Mouse (Mus musculus) forebrain, postnatal 0 days (tissue): Measurements from ENCODE around the gene Rilpl1. TPM values are rescaled to one million over a fixed set of nuclear protein-coding genes. Genes with fewer than 3 reads are reported as not detected.

Source experiments
- ATAC-seq: fragments of 200-750 bp; cut with Nextera tagmentation; 2 replicates; pipeline ENCODE4 v1.8.0; 2017; ENCODE audit warnings: mild to moderate bottlenecking, moderate library complexity
- DNase-seq: peaks from one replicate; pipeline ENCODE4 v3.0.0-alpha.2; 2015
- H3K27ac ChIP-seq: fragments of 300-500 bp; sonication (generic); 2 replicates; pipeline ENCODE4 v1.5.1; 2014; ENCODE audit warnings: low read depth, mild to moderate bottlenecking, antibody characterized with exemption, low read length, moderate library complexity, mixed read lengths
- H3K27me3 ChIP-seq: fragments of 300-500 bp; sonication (generic); 2 replicates; pipeline ENCODE4 v1.6.1; 2014; ENCODE audit warnings: mild to moderate bottlenecking, low read length, mixed read lengths; ENCODE audit not compliant: insufficient read depth
- H3K36me3 ChIP-seq: fragments of 300-500 bp; sonication (generic); 2 replicates; pipeline ENCODE4 v1.6.1; 2014; ENCODE audit warnings: mild to moderate bottlenecking, moderate library complexity; ENCODE audit not compliant: insufficient read depth
- H3K4me1 ChIP-seq: fragments of 300-500 bp; sonication (generic); 2 replicates; pipeline ENCODE4 v1.6.1; 2014; ENCODE audit warnings: antibody characterized with exemption; ENCODE audit not compliant: insufficient read depth
- H3K4me2 ChIP-seq: fragments of 300-500 bp; sonication (generic); 2 replicates; pipeline ENCODE4 v1.6.1; 2014; ENCODE audit warnings: low read depth, mild to moderate bottlenecking, moderate library complexity
- H3K4me3 ChIP-seq: fragments of 300-500 bp; sonication (generic); 2 replicates; pipeline ENCODE4 v1.5.1; 2014; ENCODE audit warnings: low read depth, low read length, mixed read lengths
- H3K9ac ChIP-seq: fragments of 300-500 bp; sonication (generic); 2 replicates; pipeline ENCODE4 v1.6.1; 2014; ENCODE audit warnings: mild to moderate bottlenecking
- H3K9me3 ChIP-seq: fragments of 300-500 bp; sonication (generic); 2 replicates; pipeline ENCODE4 v1.6.1; 2016; ENCODE audit warnings: low read length
- CTCF ChIP-seq: sonication (generic); IDR thresholded peaks from 2 replicates; pipeline ENCODE4 v1.5.1; 2016; ENCODE audit warnings: antibody characterized with exemption, control low read depth, low read depth
- WGBS: fragments of 180-500 bp; shearing (Covaris S2); extraction: QIAGEN DNeasy Blood & Tissue Kit; methylation state at CpG from one replicate; pipeline ENCODE4 v1.1.7; 2014; 5-methylcytosine and 5-hydroxymethylcytosine counted together
- polyA plus RNA-seq: library from polyadenylated mRNA; unstranded; fragments of >200 nt; fragmentation: Nextera tagmentation; extraction: Ambion mirVana; gene quantifications from 2 replicates; pipeline ENCODE4 v1.2.1, GENCODE M21; 2015
- total RNA-seq: library from RNA; depleted of rRNA; stranded (reverse); fragments of >200 nt; gene quantifications from 2 replicates; pipeline ENCODE4 v1.2.3, GENCODE M21; 2014; rRNA removed

The Rilpl1 gene
- total and polyA plus RNA-seq, 2 experiments from 2014 or later = 10.0 to 11.8 TPM

- Histone ChIP-seq H3K9me3 (no peaks in the 10 kb centered on the region), H3K36me3 (peaks cover 33% of the 10 kb centered on the region), H3K9ac (peak overlapping the region; percentile 86), H3K4me3 (peak overlapping the region; percentile 89), H3K27me3 (no peaks in the 10 kb centered on the region), H3K27ac (peak overlapping the region; percentile 78), H3K4me1 (peaks cover 15% of the 10 kb centered on the region), H3K4me2 (peak overlapping the region; percentile 92)
- WGBS = 2% methylated on average over 43 of the region's 77 CpGs
- peak; percentile 59 for ATAC-seq
- no peak for TF ChIP-seq CTCF
- no peak for DNase-seq
Measured at GRCm38 (mm10) chr5:124445621-124446293, 85.4 kb downstream of the Rilpl1 start.

DNA sequence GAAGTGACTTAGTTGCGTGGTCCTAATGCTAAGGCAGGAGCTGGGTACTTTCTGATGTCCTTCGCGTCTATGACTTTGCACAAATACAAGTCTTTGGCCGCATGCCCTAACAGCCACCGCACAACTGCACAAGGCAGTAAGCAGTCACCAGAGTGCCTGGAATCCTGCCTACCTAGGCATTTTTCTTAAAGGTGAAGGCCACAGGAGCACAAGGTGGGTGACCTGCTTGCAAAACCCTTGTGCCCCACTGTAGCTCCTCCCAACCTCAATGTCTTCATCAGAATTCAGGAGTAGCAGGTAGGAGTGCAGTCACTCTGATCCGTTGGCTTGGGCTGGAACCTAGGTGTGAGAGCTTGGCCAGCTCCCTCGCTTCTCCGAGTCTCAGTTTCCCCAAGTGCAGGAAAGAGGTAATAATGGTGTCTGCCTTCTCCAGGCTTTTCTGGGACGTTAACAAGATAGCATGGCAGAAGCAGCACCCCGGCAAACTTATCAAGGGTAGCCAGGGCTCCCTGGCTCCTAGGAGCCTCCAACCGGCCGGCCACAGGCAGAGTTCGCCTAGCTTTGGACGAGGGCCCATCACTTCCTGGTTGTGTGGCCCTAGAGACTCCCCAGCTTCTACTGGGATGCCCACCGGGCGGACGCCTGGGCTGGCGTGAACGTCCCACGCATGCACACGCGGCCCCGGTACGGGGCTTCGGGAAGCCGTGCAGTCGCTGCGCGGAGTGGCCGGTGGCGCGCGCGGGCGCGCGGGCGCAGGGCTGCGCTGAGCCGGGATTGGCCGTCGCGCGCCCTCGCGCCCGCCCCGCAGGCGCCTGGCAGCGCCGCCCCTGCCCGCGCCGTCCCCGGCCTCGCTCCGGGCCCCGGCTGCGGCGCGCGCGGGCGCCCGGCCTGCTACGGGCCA lies 86.3 kb downstream of the Rilpl1 start:
- Histone ChIP-seq H3K27ac (peak overlapping the region; percentile 78), H3K4me3 (peak overlapping the region; percentile 89), H3K4me2 (peak overlapping the region; percentile 92), H3K36me3 (peaks cover 25% of the 10 kb centered on the region), H3K9me3 (no peaks in the 10 kb centered on the region), H3K27me3 (no peaks in the 10 kb centered on the region), H3K9ac (peak overlapping the region; percentile 86), H3K4me1 (peaks cover 18% of the 10 kb centered on the region)
- ATAC-seq = peak; percentile 96
- DNase-seq = peak; percentile 88
- WGBS = 4% methylated on average over 65 of the region's 66 CpGs
- TF ChIP-seq CTCF = no peak

DNA sequence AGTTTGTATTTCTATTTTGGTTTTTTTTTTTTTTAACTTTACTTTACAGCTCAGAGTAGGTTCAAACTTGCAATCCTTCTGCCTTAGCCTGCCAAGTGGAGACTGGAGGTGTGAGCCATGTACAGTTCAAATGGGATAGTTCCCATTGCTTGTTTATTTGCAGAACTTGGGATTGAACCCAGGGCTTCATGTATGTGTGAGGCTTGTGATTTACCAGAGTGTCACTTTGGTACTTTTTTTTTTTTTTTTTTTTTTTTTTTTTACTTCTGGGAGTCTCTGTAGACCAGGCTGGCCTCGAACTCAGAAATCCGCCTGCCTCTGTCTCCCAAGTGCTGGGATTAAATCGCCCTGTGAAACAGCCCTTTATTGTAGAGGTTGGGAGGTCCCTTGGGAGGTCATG lies 87.0 kb downstream of the Rilpl1 start:
- 63% methylated on average over 3 of the region's 3 CpGs for WGBS
- Histone ChIP-seq H3K4me3 (no peak overlapping the region), H3K27me3 (no peaks in the 10 kb centered on the region), H3K27ac (no peak overlapping the region), H3K36me3 (peaks cover 20% of the 10 kb centered on the region), H3K4me2 (peak overlapping the region; percentile 92; the same call in 1 of the 2 replicates), H3K9ac (no peak overlapping the region), H3K4me1 (peaks cover 18% of the 10 kb centered on the region), H3K9me3 (no peaks in the 10 kb centered on the region)
- ATAC-seq = no peak
- no peak for DNase-seq
- TF ChIP-seq CTCF = no peak

Other genes with a start within 250 kb of the Rilpl1 start
- 15.0 and 23.6 TPM in 2 replicates for gene Mphosph9, start 203.4 kb downstream of the Rilpl1 start, total RNA-seq
- 4.5 and 7.8 TPM in 2 replicates for gene Mphosph9, start 203.4 kb downstream of the Rilpl1 start, polyA plus RNA-seq
- gene 2810006K23Rik, start 203.3 kb downstream of the Rilpl1 start, total RNA-seq = 14.1 and 15.2 TPM in 2 replicates
- 9.1 and 9.2 TPM in 2 replicates for gene 2810006K23Rik, start 203.3 kb downstream of the Rilpl1 start, polyA plus RNA-seq
- gene Cdk2ap1, start 168.3 kb downstream of the Rilpl1 start, total RNA-seq = 178 and 183 TPM in 2 replicates
- 101 and 115 TPM in 2 replicates for gene Cdk2ap1, start 168.3 kb downstream of the Rilpl1 start, polyA plus RNA-seq
- gene Sbno1, start 105.4 kb downstream of the Rilpl1 start, total RNA-seq = 41.7 and 52.1 TPM in 2 replicates
- gene Sbno1, start 105.4 kb downstream of the Rilpl1 start, polyA plus RNA-seq = 44.1 and 70.4 TPM in 2 replicates
- gene Kmt5a, start 91.5 kb downstream of the Rilpl1 start, total RNA-seq = 43.4 and 45.0 TPM in 2 replicates
- gene Kmt5a, start 91.5 kb downstream of the Rilpl1 start, polyA plus RNA-seq = 21.2 and 23.6 TPM in 2 replicates
- 37.9 and 38.2 TPM in 2 replicates for gene Rilpl2, start 53.0 kb downstream of the Rilpl1 start, total RNA-seq
- 39.4 and 41.2 TPM in 2 replicates for gene Rilpl2, start 53.0 kb downstream of the Rilpl1 start, polyA plus RNA-seq
- 15.9 and 16.0 TPM in 2 replicates for gene Snrnp35, start 48.3 kb downstream of the Rilpl1 start, total RNA-seq
- 16.6 and 17.7 TPM in 2 replicates for gene Snrnp35, start 48.3 kb downstream of the Rilpl1 start, polyA plus RNA-seq
- 279 and 319 TPM in 2 replicates for gene Tmed2, start 9.3 kb upstream of the Rilpl1 start, total RNA-seq
- 354 and 380 TPM in 2 replicates for gene Tmed2, start 9.3 kb upstream of the Rilpl1 start, polyA plus RNA-seq
- gene Ddx55, start 21.5 kb upstream of the Rilpl1 start, total RNA-seq = 23.2 and 24.0 TPM in 2 replicates
- 13.6 and 20.1 TPM in 2 replicates for gene Ddx55, start 21.5 kb upstream of the Rilpl1 start, polyA plus RNA-seq
- 39.9 and 55.1 TPM in 2 replicates for gene Eif2b1, start 47.7 kb upstream of the Rilpl1 start, total RNA-seq
- 59.3 and 64.1 TPM in 2 replicates for gene Eif2b1, start 47.7 kb upstream of the Rilpl1 start, polyA plus RNA-seq
- gene Gtf2h3, start 47.7 kb upstream of the Rilpl1 start, total RNA-seq = 33.2 and 38.9 TPM in 2 replicates
- 26.1 and 35.0 TPM in 2 replicates for gene Gtf2h3, start 47.7 kb upstream of the Rilpl1 start, polyA plus RNA-seq
- gene Atp6v0a2, start 97.2 kb upstream of the Rilpl1 start, total RNA-seq = 18.0 and 21.2 TPM in 2 replicates
- 13.9 and 20.1 TPM in 2 replicates for gene Atp6v0a2, start 97.2 kb upstream of the Rilpl1 start, polyA plus RNA-seq
- 1.0 and 1.2 TPM in 2 replicates for gene Dnah10, start 193.7 kb upstream of the Rilpl1 start, total RNA-seq
- 0.11 and 0.30 TPM in 2 replicates for gene Dnah10, start 193.7 kb upstream of the Rilpl1 start, polyA plus RNA-seq